Mouse (Mus musculus): ENCODE data around the gene Rundc3a.
A peak's percentile ranks its signal among the peaks of the same experiment; 100 is the strongest.

GRCm38 (mm10) chr11:102430121-102431017 lies 37.2 kb downstream of the Rundc3a start, which contains the start of gene Grn:
- peak; percentile 38; the same call in 1 of the 2 replicates for TF ChIP-seq POLR2A (IDR thresholded peaks at IDR 0.05; ENCODE audit: borderline replicate concordance, control insufficient read depth, low read depth, low read length)
- TF ChIP-seq CTCF (IDR thresholded peaks at IDR 0.05; ENCODE audit: control insufficient read depth, insufficient read depth, low read length): no peak
